Mouse (Mus musculus) regulatory T cell (primary cell): ENCODE data around the gene Fam172a.
"Not testable (repeated sequence)": the region's sequence is repeated elsewhere in the genome, so short reads cannot be mapped to it uniquely, and the experiment has no call there.

ENCODE experiments used
- in situ Hi-C: fragments of 300-600 bp; cut with MboI, MseI; formaldehyde crosslinking; loops from one replicate; pipeline ENCODE4 v1.15.1; 2025; ENCODE audit warnings: high pct_unique_total_duplicates

The Fam172a gene

DNA sequence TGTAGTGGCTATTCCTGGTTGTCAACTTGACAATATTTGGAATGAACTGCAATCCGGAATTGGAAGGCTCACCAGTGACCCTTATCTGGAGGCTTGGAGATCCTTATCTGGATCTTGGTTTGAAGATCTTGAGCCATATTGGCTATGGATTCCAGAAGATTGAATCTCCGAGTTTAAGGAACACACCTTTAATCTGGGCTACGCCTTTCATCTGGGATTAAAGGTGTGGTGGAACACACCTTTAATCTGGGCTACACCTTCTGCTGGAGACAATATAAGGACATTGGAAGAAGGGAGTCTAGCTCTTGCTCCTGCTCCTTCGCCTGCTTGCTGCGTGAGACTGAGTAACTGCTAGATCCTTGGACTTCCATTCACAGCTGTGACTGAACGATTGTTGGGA is at the start of gene Fam172a:
TSS of gene Fam172a (plus strand) at position 301 of the 400 bp plus-strand sequence.
- in situ Hi-C loops: not testable (repeated sequence)

DNA sequence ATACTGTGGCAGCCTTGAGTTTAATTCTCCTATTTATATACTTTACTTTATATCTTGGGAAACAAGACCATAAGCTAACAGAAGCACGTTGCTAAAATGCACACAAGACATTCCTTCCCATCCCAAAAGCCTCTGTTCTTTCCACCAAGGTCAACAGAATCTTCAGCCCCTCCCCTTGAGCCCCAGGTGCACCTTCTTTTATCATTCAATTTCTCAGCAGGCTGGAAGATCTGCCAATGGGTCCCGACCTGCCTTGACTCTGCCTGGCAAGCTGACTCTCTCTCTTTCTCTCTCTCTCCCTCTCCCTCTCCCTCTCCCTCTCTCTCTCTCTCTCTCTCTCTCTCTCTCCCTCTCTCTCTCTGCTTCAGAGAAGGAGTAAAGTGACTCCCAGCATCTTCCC is 13.2 kb upstream of the Fam172a start:
- in situ Hi-C loops: no loop called here

DNA sequence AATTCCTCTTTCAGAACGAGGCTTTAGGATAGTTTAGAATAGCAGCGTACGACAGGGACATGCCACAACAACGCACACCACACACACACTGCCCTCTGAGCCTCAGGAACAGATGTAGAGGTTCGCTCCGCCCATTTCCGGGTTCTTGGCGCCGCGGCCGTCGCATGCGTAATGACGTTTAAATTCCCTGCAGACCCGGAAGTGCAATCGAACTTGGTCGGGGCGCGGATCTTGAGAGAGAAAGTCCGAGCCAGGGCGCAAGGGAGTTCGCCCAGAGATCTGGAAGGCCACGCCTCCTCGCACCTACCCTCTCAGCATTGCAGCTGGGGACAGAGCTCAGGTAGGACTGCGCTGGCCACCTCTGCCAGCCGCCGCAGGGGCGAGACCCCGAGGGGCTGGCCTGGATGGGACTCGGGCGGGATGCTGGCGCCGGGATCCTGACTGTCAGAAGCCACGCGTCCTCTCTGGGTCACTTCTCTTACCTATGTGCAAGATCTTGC is 6.7 kb downstream of the Fam172a start:
- in situ Hi-C loops: no loop called here

- in situ Hi-C loops: no loop called here
Observed at GRCm38 (mm10) chr13:77717499-77717898, 15.7 kb downstream of the Fam172a start.

GRCm38 (mm10) chr13:77742822-77743221 is 41.0 kb downstream of the Fam172a start:
- in situ Hi-C loops: no loop called here

- in situ Hi-C loops: no loop called here
Observed at GRCm38 (mm10) chr13:77777606-77778005, 75.8 kb downstream of the Fam172a start.

GRCm38 (mm10) chr13:77807341-77807740 is 105.5 kb downstream of the Fam172a start:
- in situ Hi-C loops: not testable (repeated sequence)

DNA sequence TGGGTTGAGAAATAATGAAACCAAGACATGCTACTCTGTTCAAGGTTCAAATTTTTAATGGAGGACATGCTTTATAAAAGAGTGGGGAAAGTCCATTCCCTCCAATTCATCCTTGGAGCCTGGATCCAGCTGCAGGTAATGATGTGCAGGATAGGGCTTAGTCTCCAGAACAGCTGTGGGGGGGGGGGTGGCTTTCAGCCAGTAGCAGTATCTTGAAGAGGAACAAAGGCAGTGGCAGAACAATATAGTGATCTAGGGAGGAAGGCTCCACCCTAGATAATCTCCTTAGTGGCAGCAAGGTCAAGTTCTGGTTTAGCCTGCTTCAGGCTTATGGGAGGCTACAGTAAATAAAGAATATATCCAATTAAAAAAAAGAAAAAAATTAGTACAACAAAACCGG is 108.6 kb downstream of the Fam172a start:
- in situ Hi-C loops: no loop called here

DNA sequence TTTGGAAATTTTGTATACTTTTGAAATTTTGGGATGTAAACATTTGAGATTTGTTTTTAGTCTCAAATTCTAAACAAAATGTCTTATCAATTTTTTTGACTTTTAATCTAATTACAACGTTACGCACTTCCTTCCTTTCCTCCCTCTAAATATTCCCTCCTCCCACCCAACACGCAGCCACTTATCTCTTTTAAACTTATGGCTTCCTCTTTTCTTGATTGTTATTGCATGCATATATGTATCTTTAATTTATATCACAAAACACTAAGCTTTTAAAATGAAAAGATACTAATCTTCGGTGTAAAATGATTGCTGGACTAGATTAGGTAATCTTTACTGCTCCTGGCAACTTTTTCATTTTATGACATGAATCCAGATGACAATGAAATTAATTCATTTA is 124.3 kb downstream of the Fam172a start:
- in situ Hi-C loops: no loop called here

DNA sequence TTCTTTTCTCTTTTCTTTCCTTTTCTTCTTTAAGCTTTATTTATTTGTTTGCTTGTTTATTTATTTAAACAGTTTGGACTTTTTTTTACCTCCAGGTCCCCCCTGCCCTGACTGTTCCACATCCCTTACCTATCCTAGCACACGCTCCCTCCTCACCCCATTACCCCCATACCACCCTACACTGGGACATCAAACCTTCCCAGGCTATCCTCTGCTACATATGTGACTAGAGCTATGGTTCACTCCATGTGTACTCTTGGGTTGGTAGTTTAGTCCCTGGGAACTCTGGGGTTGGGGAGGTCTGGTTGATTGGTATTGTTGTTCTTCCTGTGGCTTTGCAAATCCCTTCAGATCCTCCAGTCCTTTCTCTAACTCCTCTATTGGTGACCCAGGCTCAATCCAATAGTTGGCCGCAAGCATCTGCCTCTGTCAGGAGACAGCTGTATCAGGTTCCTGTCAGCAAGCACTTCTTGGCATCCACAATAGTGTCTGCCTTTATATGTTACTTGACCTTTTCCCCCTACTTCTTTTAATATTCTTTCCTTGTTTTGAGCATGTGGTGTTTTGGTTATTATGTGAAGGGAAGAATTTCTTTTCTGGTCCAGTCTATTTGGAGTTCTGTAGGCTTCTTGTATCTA is 141.3 kb downstream of the Fam172a start:
- in situ Hi-C loops: no loop called here

DNA sequence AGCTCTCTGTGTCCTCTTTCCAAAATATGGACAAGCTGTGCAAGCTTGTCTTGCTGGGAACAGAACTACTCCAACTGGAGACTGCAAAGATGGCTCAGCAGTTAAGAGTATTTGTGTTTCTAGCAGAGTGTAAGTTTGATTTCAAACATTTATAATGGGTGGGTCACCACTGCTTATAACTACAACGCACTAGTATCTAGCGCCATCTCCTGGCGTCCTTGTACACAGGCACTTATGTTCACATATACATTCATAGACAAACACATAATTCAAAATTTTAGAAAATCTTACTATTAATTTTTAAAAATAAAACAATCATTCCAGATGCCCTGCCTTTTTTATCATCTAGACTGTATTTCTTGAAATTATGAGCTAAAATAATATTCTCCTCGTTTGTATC is 147.0 kb downstream of the Fam172a start:
- in situ Hi-C loops: no loop called here

DNA sequence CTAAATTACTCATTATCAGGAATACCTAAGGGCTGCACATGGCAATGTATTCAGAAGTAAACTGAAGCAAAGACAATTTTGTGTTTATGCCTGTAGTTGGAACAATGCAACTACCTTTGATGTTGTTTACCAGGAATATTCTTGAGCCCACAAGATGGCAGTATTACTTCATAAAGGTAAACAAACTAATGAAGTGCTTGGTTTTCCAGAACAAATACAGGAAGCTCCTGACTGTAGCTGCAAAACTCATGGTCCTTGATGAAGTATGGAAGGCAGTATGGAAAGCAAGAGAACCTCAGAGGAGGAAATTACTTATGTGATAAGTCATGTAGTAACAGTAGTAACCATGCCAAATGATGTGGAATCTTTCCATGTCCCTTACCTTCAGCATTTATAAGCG is 163.0 kb downstream of the Fam172a start:
- in situ Hi-C loops: no loop called here

- in situ Hi-C loops: no loop called here
Observed at GRCm38 (mm10) chr13:77868314-77868713, 166.5 kb downstream of the Fam172a start.

GRCm38 (mm10) chr13:77878120-77878519 is 176.3 kb downstream of the Fam172a start:
- in situ Hi-C loops: no loop called here

DNA sequence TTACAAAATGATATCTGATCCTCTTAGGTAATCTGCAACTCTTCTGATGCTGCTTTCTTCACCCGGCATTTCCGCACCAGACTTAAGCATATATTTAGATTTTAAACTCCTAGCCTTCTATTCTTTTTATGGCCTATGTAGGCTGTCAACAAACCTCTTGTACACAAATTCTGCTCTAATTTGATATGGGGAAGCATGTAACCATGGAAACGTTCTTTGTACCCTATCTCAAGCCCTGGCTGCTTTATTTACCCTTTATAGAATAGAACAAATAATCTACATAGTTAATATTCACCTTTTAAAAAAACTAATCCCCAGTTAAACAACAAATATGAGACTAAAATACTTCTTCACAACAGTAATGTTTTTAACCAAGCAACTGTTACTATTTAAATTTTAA is 176.7 kb downstream of the Fam172a start:
- in situ Hi-C loops: no loop called here

DNA sequence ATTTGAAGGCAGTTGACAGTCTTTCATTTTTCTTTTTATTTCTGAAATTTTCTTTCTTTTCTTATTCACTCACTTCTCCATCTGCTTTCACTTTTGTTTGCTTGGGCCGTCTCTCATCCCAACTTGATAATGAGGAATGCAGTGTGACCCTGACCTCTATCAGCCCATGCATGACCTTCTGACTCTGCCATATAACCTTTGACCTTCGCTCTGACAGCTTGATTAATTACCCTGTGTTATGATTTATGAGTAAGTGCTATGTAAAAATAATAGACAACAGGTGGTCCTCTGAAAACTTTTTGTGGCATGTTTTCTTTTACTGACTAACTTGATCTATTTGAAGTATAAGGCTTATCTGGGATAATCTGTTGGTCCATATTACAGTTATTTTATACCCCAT is 195.8 kb downstream of the Fam172a start:
- in situ Hi-C loops: no loop called here

DNA sequence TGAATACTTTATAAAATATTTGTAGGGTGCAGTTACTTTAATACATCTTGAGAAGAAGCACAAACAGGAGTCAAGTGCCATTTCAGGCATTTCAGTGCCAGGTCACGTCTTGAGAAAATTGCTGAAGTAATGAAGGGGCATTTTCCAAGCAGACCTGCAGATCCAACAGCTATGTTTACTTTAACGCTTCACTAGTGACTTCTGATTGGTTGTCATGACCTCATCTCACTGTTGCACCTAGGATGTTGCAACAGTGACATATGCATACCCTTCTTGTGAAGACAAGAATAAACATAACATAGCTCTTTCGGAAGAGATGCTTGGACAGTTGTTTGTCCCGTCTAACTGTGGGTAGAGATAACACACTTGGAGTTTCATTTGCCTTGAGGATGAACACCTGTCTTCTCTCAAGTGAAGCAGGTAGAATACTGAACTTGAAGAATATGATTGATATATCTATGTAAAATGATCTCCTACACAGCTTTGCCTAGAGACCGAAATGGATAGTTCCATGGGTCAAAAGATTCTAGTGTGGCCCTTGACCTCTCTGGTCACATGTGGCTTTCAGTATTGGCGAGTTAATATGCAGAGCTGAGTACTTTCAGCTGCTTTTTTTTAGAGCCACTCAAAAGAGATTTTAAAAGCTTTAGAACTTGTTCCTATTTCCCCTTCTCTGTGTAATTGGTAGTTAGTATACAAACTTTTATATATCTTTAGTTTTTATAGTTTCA is 196.4 kb downstream of the Fam172a start:
- in situ Hi-C loops: no loop called here

GRCm38 (mm10) chr13:77899725-77900124 is 197.9 kb downstream of the Fam172a start:
- in situ Hi-C loops: no loop called here

DNA sequence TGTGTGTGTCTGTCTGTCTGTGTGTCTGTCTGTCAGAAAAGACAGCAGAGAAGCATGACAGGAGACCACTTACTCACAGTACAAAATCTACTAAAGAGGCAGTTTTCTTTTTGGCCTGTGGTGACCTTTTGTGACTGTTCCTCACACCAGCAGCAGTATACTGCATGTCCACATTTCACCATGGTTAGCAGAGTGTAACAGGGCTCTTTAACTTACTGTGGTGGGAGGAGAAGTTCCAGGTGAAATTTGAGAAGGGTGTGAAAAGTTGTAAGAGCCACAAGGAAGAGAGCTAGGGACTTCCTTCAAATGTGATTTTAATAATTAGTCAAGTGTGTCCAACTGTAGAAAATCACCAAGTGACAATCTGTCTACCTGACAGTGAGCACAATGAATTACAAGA is 199.0 kb downstream of the Fam172a start:
- in situ Hi-C loops: no loop called here

GRCm38 (mm10) chr13:77909184-77909583 is 207.4 kb downstream of the Fam172a start:
- in situ Hi-C loops: no loop called here

DNA sequence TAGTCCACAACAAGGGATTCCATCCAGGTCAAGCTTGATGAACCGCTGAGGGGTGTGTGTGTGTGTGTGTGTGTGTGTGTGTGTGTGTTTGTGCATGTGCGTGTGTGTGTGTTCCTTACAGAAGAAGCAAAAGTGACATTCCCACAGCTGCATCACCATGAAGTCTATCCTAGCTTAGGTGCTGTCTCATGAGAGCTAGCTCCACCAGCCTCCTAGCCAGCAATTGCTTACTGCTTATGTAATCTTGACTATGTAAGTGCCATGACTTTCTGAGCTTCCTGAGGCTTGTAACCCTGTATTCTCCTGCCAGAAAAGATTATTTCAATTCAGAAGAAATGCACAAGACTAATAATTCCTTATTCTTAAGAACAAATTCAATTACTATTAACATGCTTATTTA is 221.0 kb downstream of the Fam172a start:
- in situ Hi-C loops: no loop called here

DNA sequence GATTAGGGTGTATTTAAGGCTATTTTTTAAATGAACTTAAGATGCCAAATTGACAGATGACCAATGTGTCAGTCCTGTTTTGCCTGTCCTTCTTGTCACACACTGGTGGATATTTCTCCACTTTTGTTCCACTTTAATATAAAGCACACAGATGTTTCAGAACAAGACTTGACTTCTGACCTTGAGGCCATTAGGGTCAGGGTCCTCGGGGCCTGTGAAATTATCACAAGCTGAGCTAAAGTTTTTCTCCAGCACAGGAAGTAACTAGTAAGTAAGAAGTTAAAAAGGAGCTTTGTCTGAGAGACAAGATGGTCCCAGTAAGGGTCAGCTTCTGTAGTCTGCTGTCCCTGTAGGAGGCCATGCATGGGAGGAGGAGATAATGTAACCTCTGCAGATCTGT is 255.8 kb downstream of the Fam172a start:
- in situ Hi-C loops: no loop called here
